In genomic region chr4:45949109-45949848, GRCm38 (mm10) we compare ENCODE assay signal across 10 mouse cellular contexts. TPM values are rescaled to one million over a fixed set of nuclear protein-coding genes. Genes with fewer than 3 reads are reported as not detected.
A peak's percentile ranks its signal among the peaks of the same experiment; 100 is the strongest.
DNase-seq lines count a peak whose midpoint lies in the region; ATAC-seq lines count a peak whose summit lies in the region.
"Had no signal": no experiment of that assay in that cellular context is flagged by ENCODE, and none has a peak within 500 bp of the region (broad histone marks: within the 10 kb centered on the region; RNA-seq: fewer than 3 reads in every experiment).

No protein-coding gene starts in this region.

- H3K4me2 ChIP-seq in hindbrain, embryonic 13.5 days = no peak overlapping the region
- H3K4me2 ChIP-seq: limb, embryonic 15.5 days had no signal

- DNase-seq in 3134 (ENCODE audit: extremely low read depth, insufficient read length, low spot score) = peak; percentile 78
- DNase-seq in A20 (ENCODE audit: low read depth, low spot score) = peak; percentile 17
- peak; percentile 81 for DNase-seq in lung, postnatal 36 days
- no peak for DNase-seq in c-Kit-positive CD71-positive TER-119-positive erythroid progenitor cells, embryonic 14.5 days (ENCODE audit: low spot score)
- DNase-seq in gastrocnemius, postnatal 36 days = no peak
- DNase-seq: kidney, postnatal 10 days had no signal

- H3K36me3 ChIP-seq in hindbrain, embryonic 13.5 days = no peaks in the 10 kb centered on the region
- H3K36me3 ChIP-seq: limb, embryonic 15.5 days had no signal

- peaks cover 13% of the 10 kb centered on the region; the same call in 1 of the 2 replicates for H3K4me1 ChIP-seq in brown adipose tissue, adult 24 weeks (ENCODE audit: control insufficient read depth, insufficient read depth, insufficient read length, low read length)
- H3K4me1 ChIP-seq in hindbrain, embryonic 13.5 days (replicated peaks) = no peaks in the 10 kb centered on the region
- H3K4me1 ChIP-seq: limb, embryonic 15.5 days had no signal

- no peaks in the 10 kb centered on the region for H3K27me3 ChIP-seq in hindbrain, embryonic 13.5 days
- H3K27me3 ChIP-seq: limb, embryonic 15.5 days had no signal

- no peak for ATAC-seq in hindbrain, embryonic 13.5 days (ENCODE audit: low FRiP score)

- intact Hi-C loops in gastrocnemius, postnatal 36 days (cut with DNase I) = no loop called here

- WGBS in hindbrain, embryonic 13.5 days = 86% methylated on average over 7 of the region's 7 CpGs

- peak overlapping the region; percentile 11; the same call in 1 of the 2 replicates for H3K27ac ChIP-seq in brown adipose tissue, adult 24 weeks (replicated peaks; ENCODE audit: low read depth, low read length)
- H3K27ac ChIP-seq in hindbrain, embryonic 13.5 days = no peak overlapping the region
- H3K27ac ChIP-seq: limb, embryonic 15.5 days had no signal

- H3K9me3 ChIP-seq in hindbrain, embryonic 13.5 days = no peaks in the 10 kb centered on the region
- H3K9me3 ChIP-seq: limb, embryonic 15.5 days had no signal

- H3K9ac ChIP-seq in hindbrain, embryonic 13.5 days = no peak overlapping the region
- H3K9ac ChIP-seq: limb, embryonic 15.5 days had no signal

- no peak overlapping the region for H3K4me3 ChIP-seq in brown adipose tissue, adult 24 weeks (ENCODE audit: insufficient read depth, low read depth, low read length)
- no peak overlapping the region for H3K4me3 ChIP-seq in hindbrain, embryonic 13.5 days
- H3K4me3 ChIP-seq: erythroblast, embryonic 14.5 days; limb, embryonic 15.5 days had no signal

RNA-seq across cellular contexts. Expression of gene Tdrd7, which starts 15.9 kb away (rescaled TPM):
- 22.2 and 45.4 TPM in 2 replicates for polyA plus RNA-seq in brown adipose tissue, adult 24 weeks (2012; ENCODE audit: insufficient read depth, insufficient read length, missing spikeins)
- polyA plus RNA-seq in hindbrain, embryonic 13.5 days (2015; fragmentation: Nextera tagmentation; extraction: Ambion mirVana) = 21.0 and 21.7 TPM in 2 replicates
- total RNA-seq in gastrocnemius, postnatal 36 days (2021) = 1 to 10 TPM; 7.4 to 8.1 TPM
- polyA plus RNA-seq: erythroblast, embryonic 14.5 days had no signal

RNA-seq across cellular contexts. Expression of gene Ccdc180, which starts 59.2 kb away (rescaled TPM):
- polyA plus RNA-seq in brown adipose tissue, adult 24 weeks (2012; ENCODE audit: insufficient read depth, insufficient read length, missing spikeins) = not detected in 2 replicates
- 0.45 and 0.74 TPM in 2 replicates for polyA plus RNA-seq in hindbrain, embryonic 13.5 days (2015; fragmentation: Nextera tagmentation; extraction: Ambion mirVana)
- not detected for total RNA-seq in gastrocnemius, postnatal 36 days (2021)
- polyA plus RNA-seq: erythroblast, embryonic 14.5 days had no signal

Comparison
In these comparisons a context has a peak if more than half of its experiments do, and no peak if none do; other contexts are left out.
1. DNase-seq: peak in 3134 (single experiment), A20 (single experiment) and lung, postnatal 36 days (single experiment); none in c-Kit-positive CD71-positive TER-119-positive erythroid progenitor cells, embryonic 14.5 days (single experiment) and gastrocnemius, postnatal 36 days (0 of 2).